Mouse (Mus musculus) myocyte (in vitro differentiated cells): Measurements from ENCODE around the gene Dhx32. TPM values are rescaled to one million over a fixed set of nuclear protein-coding genes. Genes with fewer than 3 reads are reported as not detected.

ENCODE experiments used
- H3K27me3 ChIP-seq: one replicate; pipeline ENCODE4 v1.6.1; 2011; ENCODE audit not compliant: control insufficient read depth, insufficient read depth, insufficient read length
- H3K36me3 ChIP-seq: one replicate; pipeline ENCODE4 v1.6.1; 2011; ENCODE audit not compliant: control insufficient read depth, insufficient read depth
- H3K4me2 ChIP-seq: one replicate; pipeline ENCODE4 v1.6.1; 2011; ENCODE audit warnings: low read depth, control low read depth
- H3K4me3 ChIP-seq: one replicate; pipeline ENCODE4 v1.5.1; 2011; ENCODE audit warnings: mild to moderate bottlenecking, control low read depth, moderate library complexity
- H3K79me2 ChIP-seq: one replicate; pipeline ENCODE4 v1.6.1; 2011; ENCODE audit not compliant: control insufficient read depth, insufficient read depth
- H3ac ChIP-seq: one replicate; pipeline ENCODE4 v1.6.1; 2011; ENCODE audit not compliant: control insufficient read depth, insufficient read length
- CEBPB ChIP-seq: IDR thresholded peaks from 2 replicates; pipeline ENCODE4 v1.6.1; 2011; ENCODE audit warnings: mild to moderate bottlenecking, moderate library complexity; ENCODE audit not compliant: poor library complexity, insufficient read depth, severe bottlenecking
- E2F4 ChIP-seq: IDR thresholded peaks from one replicate; pipeline ENCODE4 v1.6.1; 2011; ENCODE audit warnings: mild to moderate bottlenecking, control low read depth, moderate library complexity; ENCODE audit not compliant: insufficient read depth
- MAX ChIP-seq: IDR thresholded peaks from one replicate; pipeline ENCODE4 v1.6.1; 2011; ENCODE audit warnings: low read depth, mild to moderate bottlenecking, control low read depth
- MYOD1 ChIP-seq, 3 experiments: IDR thresholded peaks; one replicate each; pipeline ENCODE4 v1.6.1; 2011; ENCODE audit warnings: control low read depth in 2 of 3, low read depth in 2 of 3, mild to moderate bottlenecking in 2 of 3, moderate library complexity in 1 of 3; ENCODE audit not compliant: insufficient read length in 2 of 3, control insufficient read depth in 1 of 3
- MYOG ChIP-seq, 3 experiments: IDR thresholded peaks; one replicate each; pipeline ENCODE4 v1.6.1; 2011; ENCODE audit warnings: control low read depth in 2 of 3, low read depth in 2 of 3, mild to moderate bottlenecking in 2 of 3; ENCODE audit not compliant: insufficient read length in 2 of 3, control insufficient read depth in 1 of 3, insufficient read depth in 1 of 3
- POLR2A ChIP-seq: IDR thresholded peaks from one replicate; pipeline ENCODE4 v1.6.1; 2011; ENCODE audit warnings: low read depth, mild to moderate bottlenecking, control low read depth, moderate library complexity; ENCODE audit not compliant: insufficient read length
- POLR2AphosphoS2 ChIP-seq: IDR thresholded peaks from one replicate; pipeline ENCODE4 v1.6.1; 2011; ENCODE audit warnings: low read depth, control low read depth; ENCODE audit not compliant: insufficient read length
- REST ChIP-seq: IDR thresholded peaks from one replicate; pipeline ENCODE4 v1.6.1; 2011; ENCODE audit warnings: mild to moderate bottlenecking, control low read depth, moderate library complexity; ENCODE audit not compliant: insufficient read depth, insufficient read length
- SRF ChIP-seq: IDR thresholded peaks from one replicate; pipeline ENCODE4 v1.6.1; 2011; ENCODE audit warnings: low read depth; ENCODE audit not compliant: control insufficient read depth, insufficient read length
- TCF12 ChIP-seq: IDR thresholded peaks from one replicate; pipeline ENCODE4 v1.6.1; 2011; ENCODE audit warnings: mild to moderate bottlenecking, control low read depth; ENCODE audit not compliant: poor library complexity, insufficient read depth, severe bottlenecking
- TCF3 ChIP-seq: IDR thresholded peaks from one replicate; pipeline ENCODE4 v1.6.1; 2011; ENCODE audit warnings: low read depth, control low read depth; ENCODE audit not compliant: insufficient read length
- USF1 ChIP-seq: IDR thresholded peaks from one replicate; pipeline ENCODE4 v1.6.1; 2011; ENCODE audit warnings: low read depth, mild to moderate bottlenecking, control low read depth, moderate library complexity
- polyA plus RNA-seq: library from polyadenylated mRNA; unstranded; fragments of >200 nt; fragmentation: generic; extraction: Trizol; gene quantifications from one replicate; pipeline ENCODE4 v1.2.1, GENCODE M21; 2012; ENCODE audit warnings: missing spikeins

The Dhx32 gene
- polyA plus RNA-seq, 1 experiment = 31.9 TPM

- Histone ChIP-seq H3K27me3 (peaks cover 5% of the 10 kb centered on the region), H3K4me3 (no peak overlapping the region), H3ac (no peak overlapping the region), H3K4me2 (no peak overlapping the region), H3K79me2 (no peaks in the 10 kb centered on the region), H3K36me3 (no peaks in the 10 kb centered on the region)
- TF ChIP-seq MYOD1 (IDR thresholded peaks at IDR 0.05; ENCODE audit: control insufficient read depth in 1 of 3, insufficient read length in 2 of 3, low read depth in 2 of 3) (no peak), POLR2AphosphoS2 (no peak), USF1 (no peak), CEBPB (no peak), E2F4 (no peak), TCF12 (no peak), MAX (no peak), SRF (no peak), POLR2A (no peak), TCF3 (no peak), REST (no peak), MYOG (IDR thresholded peaks at IDR 0.05; ENCODE audit: control insufficient read depth in 1 of 3, insufficient read depth in 1 of 3, insufficient read length in 2 of 3, low read depth in 2 of 3) (no peak)
Observed at GRCm38 (mm10) chr7:133823751-133824150, 41.2 kb upstream of the Dhx32 start.

DNA sequence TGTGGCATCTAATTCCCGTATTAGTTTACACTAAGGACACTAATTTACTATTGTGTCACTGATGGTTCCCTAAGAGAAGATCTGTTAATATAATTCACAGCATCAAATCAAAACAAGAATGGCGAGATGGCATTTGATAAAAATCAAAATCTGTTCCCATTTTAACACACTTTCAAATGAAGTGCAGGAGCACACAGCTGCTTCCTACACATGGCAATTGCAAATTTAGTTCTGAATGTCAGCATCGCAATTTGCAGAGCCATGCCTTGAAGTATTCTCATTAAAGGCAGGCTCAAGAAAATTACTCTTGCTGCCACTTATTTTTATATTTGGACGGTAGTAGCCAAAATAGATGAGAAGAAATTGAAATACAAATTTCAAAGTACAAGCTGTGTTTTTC is 30.8 kb upstream of the Dhx32 start:
- Histone ChIP-seq H3K27me3 (peaks cover 5% of the 10 kb centered on the region), H3K36me3 (no peaks in the 10 kb centered on the region), H3K4me3 (no peak overlapping the region), H3K4me2 (no peak overlapping the region), H3ac (no peak overlapping the region), H3K79me2 (no peaks in the 10 kb centered on the region)
- TF ChIP-seq E2F4 (no peak), POLR2A (no peak), MYOD1 (IDR thresholded peaks at IDR 0.05; ENCODE audit: control insufficient read depth in 1 of 3, insufficient read length in 2 of 3, low read depth in 2 of 3) (no peak), SRF (no peak), TCF3 (no peak), POLR2AphosphoS2 (no peak), USF1 (no peak), TCF12 (no peak), MYOG (IDR thresholded peaks at IDR 0.05; ENCODE audit: control insufficient read depth in 1 of 3, insufficient read depth in 1 of 3, insufficient read length in 2 of 3, low read depth in 2 of 3) (no peak), MAX (no peak), CEBPB (no peak), REST (no peak)

GRCm38 (mm10) chr7:133812927-133813326 is 30.4 kb upstream of the Dhx32 start:
- Histone ChIP-seq H3K4me2 (no peak overlapping the region), H3K27me3 (peaks cover 4% of the 10 kb centered on the region), H3ac (no peak overlapping the region), H3K4me3 (no peak overlapping the region), H3K36me3 (no peaks in the 10 kb centered on the region), H3K79me2 (no peaks in the 10 kb centered on the region)
- TF ChIP-seq POLR2A (no peak), MYOG (IDR thresholded peaks at IDR 0.05; ENCODE audit: control insufficient read depth in 1 of 3, insufficient read depth in 1 of 3, insufficient read length in 2 of 3, low read depth in 2 of 3) (no peak), SRF (no peak), REST (no peak), E2F4 (no peak), MYOD1 (IDR thresholded peaks at IDR 0.05; ENCODE audit: control insufficient read depth in 1 of 3, insufficient read length in 2 of 3, low read depth in 2 of 3) (no peak), MAX (no peak), TCF12 (no peak), POLR2AphosphoS2 (no peak), USF1 (no peak), CEBPB (no peak), TCF3 (no peak)

- Histone ChIP-seq H3ac (no peak overlapping the region), H3K4me2 (no peak overlapping the region), H3K4me3 (no peak overlapping the region), H3K79me2 (no peaks in the 10 kb centered on the region), H3K27me3 (no peaks in the 10 kb centered on the region), H3K36me3 (no peaks in the 10 kb centered on the region)
- TF ChIP-seq POLR2A (no peak), TCF3 (no peak), MYOD1 (IDR thresholded peaks at IDR 0.05; ENCODE audit: control insufficient read depth in 1 of 3, insufficient read length in 2 of 3, low read depth in 2 of 3) (no peak)
Observed at GRCm38 (mm10) chr7:133805614-133806175, 23.2 kb upstream of the Dhx32 start.

DNA sequence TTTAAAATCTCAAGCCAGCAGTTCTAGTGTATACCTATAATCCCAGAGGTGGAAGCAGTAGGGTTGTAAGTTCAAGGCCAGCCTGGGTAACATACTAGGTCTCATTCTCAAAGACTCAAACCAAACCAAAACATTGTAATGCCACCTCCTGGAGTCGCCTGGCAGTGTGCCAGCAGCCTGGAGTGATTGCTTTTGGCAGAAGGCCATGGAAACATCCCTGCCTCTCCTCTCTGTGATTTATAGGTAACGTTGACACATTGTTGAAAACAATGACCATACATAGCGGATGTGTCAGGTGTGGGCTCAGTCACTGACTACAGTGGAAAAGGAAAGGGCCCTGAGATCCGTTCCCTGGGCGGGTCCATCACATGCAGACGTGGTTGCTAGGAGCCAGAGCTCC is 19.3 kb upstream of the Dhx32 start:
- H3K4me3 ChIP-seq = no peak overlapping the region
- H3ac ChIP-seq = no peak overlapping the region
- no peaks in the 10 kb centered on the region for H3K79me2 ChIP-seq
- H3K36me3 ChIP-seq = no peaks in the 10 kb centered on the region
- TF ChIP-seq REST (no peak), MAX (no peak), MYOD1 (IDR thresholded peaks at IDR 0.05; ENCODE audit: control insufficient read depth in 1 of 3, insufficient read length in 2 of 3, low read depth in 2 of 3) (no peak), TCF12 (no peak), CEBPB (no peak), MYOG (IDR thresholded peaks at IDR 0.05; ENCODE audit: control insufficient read depth in 1 of 3, insufficient read depth in 1 of 3, insufficient read length in 2 of 3, low read depth in 2 of 3) (no peak), POLR2AphosphoS2 (no peak)
- H3K4me2 ChIP-seq = no peak overlapping the region
- H3K27me3 ChIP-seq = no peaks in the 10 kb centered on the region
